In genomic region chr7:35901942-35902381, GRCm38 (mm10) we compare ENCODE assay signal across 9 mouse cellular contexts.
DNase-seq lines count a peak whose midpoint lies in the region; ATAC-seq lines count a peak whose summit lies in the region.
"Had no signal": no experiment of that assay in that cellular context is flagged by ENCODE, and none has a peak within 500 bp of the region (broad histone marks: within the 10 kb centered on the region; RNA-seq: fewer than 3 reads in every experiment).

No protein-coding gene starts in this region.

- WGBS in intestine, embryonic 15.5 days: 8% methylated on average over 17 of the region's 17 CpGs
- 3% methylated on average over 17 of the region's 17 CpGs for WGBS in limb, embryonic 10.5 days
- 4% methylated on average over 17 of the region's 17 CpGs for WGBS in midbrain, embryonic 12.5 days

- no peaks in the 10 kb centered on the region for H3K36me3 ChIP-seq in intestine, embryonic 15.5 days
- no peaks in the 10 kb centered on the region for H3K36me3 ChIP-seq in limb, embryonic 10.5 days
- no peaks in the 10 kb centered on the region for H3K36me3 ChIP-seq in midbrain, embryonic 12.5 days

- no peak overlapping the region for H3K4me3 ChIP-seq in intestine, embryonic 15.5 days (replicated peaks)
- peak overlapping the region; percentile 11; the same call in 1 of the 2 replicates for H3K4me3 ChIP-seq in limb, embryonic 10.5 days
- H3K4me3 ChIP-seq in midbrain, embryonic 12.5 days: peak overlapping the region; percentile 15; the same call in 1 of the 2 replicates

- no peak overlapping the region for H3K9ac ChIP-seq in intestine, embryonic 15.5 days
- peak overlapping the region; percentile 24; the same call in 1 of the 2 replicates for H3K9ac ChIP-seq in midbrain, embryonic 12.5 days (replicated peaks)

- no peaks in the 10 kb centered on the region for H3K9me3 ChIP-seq in intestine, embryonic 15.5 days
- no peaks in the 10 kb centered on the region for H3K9me3 ChIP-seq in limb, embryonic 10.5 days (replicated peaks)
- H3K9me3 ChIP-seq in midbrain, embryonic 12.5 days: no peaks in the 10 kb centered on the region

- H3K4me2 ChIP-seq in intestine, embryonic 15.5 days (replicated peaks): peak overlapping the region; percentile 44
- peak overlapping the region; percentile 45 for H3K4me2 ChIP-seq in midbrain, embryonic 12.5 days (replicated peaks)

- DNase-seq in left cerebral cortex, adult 18-20 months (ENCODE audit: low spot score in 2 of 2): peak; percentile 75 to 80
- DNase-seq in left cerebral cortex, adult 11 months (ENCODE audit: low spot score): no peak
- peak; percentile 74 for DNase-seq in embryo, embryonic 10 days (ENCODE audit: low spot score)
- DNase-seq in gastrocnemius, postnatal 4 days (ENCODE audit: low spot score in 2 of 2): peak; percentile 67 to 77
- DNase-seq in limb, embryonic 10.5 days (ENCODE audit: low spot score): peak; percentile 84
- peak; percentile 13 for DNase-seq in skeletal muscle tissue, adult 2 months (ENCODE audit: low read depth, low spot score)

- H3K27me3 ChIP-seq in intestine, embryonic 15.5 days (replicated peaks): no peaks in the 10 kb centered on the region
- peaks cover 17% of the 10 kb centered on the region for H3K27me3 ChIP-seq in limb, embryonic 10.5 days (ENCODE audit: low read depth, poor library complexity, severe bottlenecking)
- H3K27me3 ChIP-seq in midbrain, embryonic 12.5 days: peaks cover 14% of the 10 kb centered on the region
- H3K27me3 ChIP-seq: CH12.LX had no signal

- no peak overlapping the region for H3K27ac ChIP-seq in intestine, embryonic 15.5 days
- 0 out of 2 replicates have a peak overlapping the region, but pooled peaks have one; percentile 19 for H3K27ac ChIP-seq in limb, embryonic 10.5 days
- H3K27ac ChIP-seq in midbrain, embryonic 12.5 days (replicated peaks): no peak overlapping the region

- H3K4me1 ChIP-seq in intestine, embryonic 15.5 days (replicated peaks): 0 out of 2 replicates have a peak, but pooled peaks cover 4% of the 10 kb centered on the region
- H3K4me1 ChIP-seq in limb, embryonic 10.5 days: peaks cover 19% of the 10 kb centered on the region
- H3K4me1 ChIP-seq in midbrain, embryonic 12.5 days: no peaks in the 10 kb centered on the region

- ATAC-seq in intestine, embryonic 15.5 days: peak; percentile 80
- ATAC-seq in midbrain, embryonic 12.5 days (ENCODE audit: low FRiP score, low read depth): peak; percentile 63
